Mouse (Mus musculus) Patski (cell line): ENCODE measurements around the gene Fosb. TPM values are rescaled to one million over a fixed set of nuclear protein-coding genes. Genes with fewer than 3 reads are reported as not detected.
A peak's percentile ranks its signal among the peaks of the same experiment; 100 is the strongest.

Experiments
- ATAC-seq: fragments of 100-300 bp; one replicate; pipeline ENCODE4 v1.8.0; 2021
- CTCF ChIA-PET: fragments of 350-600 bp; sonication (Branson Sonifier 250); formaldehyde crosslinking; loops from one replicate; lab custom pipeline; 2022; ENCODE audit warnings: inconsistent platforms; lab: Charles Lee
- POLR2A ChIA-PET: fragments of 350-600 bp; sonication (Branson Sonifier 250); formaldehyde crosslinking; loops from one replicate; lab custom pipeline; 2022; ENCODE audit warnings: antibody characterized with exemption, inconsistent platforms; lab: Charles Lee
- DNase-seq: peaks from one replicate; pipeline ENCODE4 v3.0.0-alpha.2; 2011; ENCODE audit warnings: low read depth, low spot score
- H3K27me3 ChIP-seq: fragments of 371-371 bp; one replicate; pipeline ENCODE4 v1.5.1; 2021
- CTCF ChIP-seq: fragments of 100-300 bp; IDR thresholded peaks from one replicate; pipeline ENCODE4 v1.5.1; 2021
- in situ Hi-C: fragments of 300-500 bp; cut with MboI; formaldehyde crosslinking; loops from 3 replicates; pipeline ENCODE4 v1.11.1; 2018; ENCODE audit warnings: low pct_unique_long_range_greater_than_20kb, mixed read lengths
- polyA plus RNA-seq: library from polyadenylated mRNA; unstranded; gene quantifications from one replicate; pipeline ENCODE4 v1.2.3, GENCODE M21; 2021

Gene Fosb
- polyA plus RNA-seq, 1 experiment from 2014 or later: 72.9 TPM

GRCm38 (mm10) chr7:19302264-19303045, 7.4 kb downstream of the Fosb start:
- H3K27me3 ChIP-seq: no peaks in the 10 kb centered on the region
- DNase-seq: no peak
- in situ Hi-C loops: loop anchor here (5.0 kb wide), 1 partner anchor 40 kb away; the partner anchor contains the start of gene Ercc1
- no peak for ATAC-seq
- POLR2A ChIA-PET: no interaction called here
- no peak for TF ChIP-seq CTCF
- CTCF ChIA-PET: interaction anchor here (1.8 to 4.0 kb wide), 3 partner anchors 14 to 60 kb away, joined by 11 to 26 read pairs (median 24); no protein-coding TSS in a partner anchor

DNA sequence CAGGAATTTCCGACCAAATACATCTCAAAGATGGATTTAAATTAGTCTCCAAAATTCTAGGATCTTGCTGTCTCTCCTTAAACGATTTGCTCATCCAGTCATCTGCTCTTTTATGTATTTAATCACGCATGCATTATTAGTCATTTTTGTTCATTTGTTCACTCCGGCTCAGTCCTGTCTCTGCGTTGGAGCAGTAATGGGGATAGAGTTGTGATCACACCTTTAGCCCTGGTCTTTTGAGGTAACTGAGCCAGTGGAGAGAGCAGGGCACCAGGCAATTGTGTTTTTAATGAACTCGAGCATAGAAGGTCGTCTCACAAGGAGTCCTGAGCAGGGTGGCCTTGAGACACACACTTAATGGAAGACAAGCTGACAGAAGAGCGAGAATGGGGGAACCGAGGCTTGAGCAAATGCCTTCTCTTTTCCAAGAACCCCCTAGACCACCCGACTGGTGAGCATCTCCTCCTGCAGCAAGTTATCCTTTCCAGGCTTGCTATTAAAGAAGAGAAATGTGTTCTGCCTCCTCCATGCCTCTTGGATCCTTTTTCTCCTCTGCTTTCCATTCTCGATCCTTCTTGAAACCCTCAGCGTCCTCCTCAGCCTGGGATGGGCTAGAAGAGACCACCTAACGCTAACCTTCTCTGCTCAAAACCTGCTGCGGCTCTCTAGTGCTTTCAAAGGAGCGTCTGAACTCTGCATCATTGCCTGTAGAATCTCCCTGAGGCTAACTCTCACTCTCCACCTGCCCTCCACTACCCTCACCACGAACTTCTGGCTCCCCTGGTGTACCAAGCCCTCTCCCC, 8.2 kb downstream of the Fosb start:
- in situ Hi-C loops: loop anchor here (5.0 kb wide), 1 partner anchor 41 kb away; the partner anchor contains the start of gene Ercc1
- no peak for TF ChIP-seq CTCF
- H3K27me3 ChIP-seq: no peaks in the 10 kb centered on the region
- CTCF ChIA-PET: interaction anchor here (0.7 to 4.0 kb wide), 13 partner anchors 7 to 63 kb away, joined by 3 to 57 read pairs (median 7); partner anchors contain the start of genes Ercc1 and Fosb
- peak; percentile 19 for ATAC-seq
- POLR2A ChIA-PET: interaction anchor here (1.2 kb wide), 1 partner anchor 40 kb away, joined by 4 read pairs; no protein-coding TSS in a partner anchor
- DNase-seq: no peak

- in situ Hi-C loops: loop anchor here (5.0 kb wide), 1 partner anchor 42 kb away; the partner anchor contains the start of gene Ercc1
- POLR2A ChIA-PET: interaction anchor here (1.0 to 1.2 kb wide), 2 partner anchors 41 to 44 kb away, joined by 4 read pairs; partner anchors contain the start of gene Ercc1
- peak; percentile 41 for ATAC-seq
These were observed 9.1 kb downstream of the Fosb start for GRCm38 (mm10) chr7:19300501-19301421.

GRCm38 (mm10) chr7:19299194-19299593, 10.7 kb downstream of the Fosb start:
- no peak for TF ChIP-seq CTCF
- DNase-seq (no peak), ATAC-seq (no peak)
- ChIA-PET CTCF (interaction anchor here (0.9 to 3.2 kb wide), 3 partner anchors 18 to 44 kb away, joined by 3 to 57 read pairs (median 16); partner anchors contain the start of gene Ercc1), POLR2A (no interaction called here)
- in situ Hi-C loops: no loop called here
- H3K27me3 ChIP-seq: no peaks in the 10 kb centered on the region

More at GRCm38 (mm10) chr7:19300501-19301421, 9.1 kb downstream of the Fosb start:
- peak; percentile 65 for DNase-seq
- CTCF ChIA-PET: interaction anchor here (0.7 to 3.2 kb wide), 14 partner anchors 8 to 123 kb away, joined by 3 to 57 read pairs (median 4); partner anchors contain the start of genes Ercc1 and Fosb
- no peaks in the 10 kb centered on the region for H3K27me3 ChIP-seq
- no peak for TF ChIP-seq CTCF

DNA sequence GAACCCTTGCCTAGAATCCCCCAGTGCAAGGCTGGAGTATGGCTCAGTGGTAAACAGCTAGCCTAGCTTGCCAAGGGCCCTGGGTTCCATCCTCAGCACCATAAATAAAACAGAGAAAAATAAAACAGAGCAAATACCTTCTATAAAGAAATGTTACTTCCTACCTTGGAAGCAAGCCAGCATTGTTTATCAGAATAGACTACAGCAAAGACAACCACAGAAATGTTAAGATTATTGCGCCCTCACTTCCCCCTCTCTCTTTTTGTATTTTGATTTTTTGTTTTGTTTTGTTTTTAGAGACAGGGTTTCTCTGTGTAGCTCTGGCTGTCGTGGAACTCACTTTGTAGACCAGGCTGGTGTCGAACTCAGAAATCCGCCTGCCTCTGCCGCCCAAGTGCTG, 12.1 kb downstream of the Fosb start:
- CTCF ChIA-PET: interaction anchor here (1.0 to 1.4 kb wide), 3 partner anchors 45 to 66 kb away, joined by 3 to 5 read pairs (median 3); no protein-coding TSS in a partner anchor
- no peaks in the 10 kb centered on the region for H3K27me3 ChIP-seq
- DNase-seq: no peak
- POLR2A ChIA-PET: no interaction called here
- TF ChIP-seq CTCF: no peak
- no peak for ATAC-seq
- in situ Hi-C loops: no loop called here

- CTCF ChIA-PET: interaction anchor here (1.0 to 1.4 kb wide), 3 partner anchors 46 to 67 kb away, joined by 3 to 5 read pairs (median 3); no protein-coding TSS in a partner anchor
- no peak for ATAC-seq
- POLR2A ChIA-PET: interaction anchor here (1.0 kb wide), 1 partner anchor 12 kb away, joined by 3 read pairs; no protein-coding TSS in a partner anchor
- in situ Hi-C loops: no loop called here
- no peaks in the 10 kb centered on the region for H3K27me3 ChIP-seq
- no peak for DNase-seq
- peak; percentile 24 for TF ChIP-seq CTCF
These were observed 12.8 kb downstream of the Fosb start for GRCm38 (mm10) chr7:19297034-19297433.

GRCm38 (mm10) chr7:19295503-19296185, 14.2 kb downstream of the Fosb start:
- no peak for DNase-seq
- in situ Hi-C loops: no loop called here

GRCm38 (mm10) chr7:19290969-19291596, 18.8 kb downstream of the Fosb start:
- no peak for DNase-seq
- no peak for ATAC-seq
- in situ Hi-C loops: no loop called here
- POLR2A ChIA-PET: no interaction called here
- H3K27me3 ChIP-seq: no peaks in the 10 kb centered on the region
- no peak for TF ChIP-seq CTCF
- CTCF ChIA-PET: interaction anchor here (1.2 to 2.4 kb wide), 2 partner anchors 10 to 72 kb away, joined by 4 to 9 read pairs; no protein-coding TSS in a partner anchor

More at GRCm38 (mm10) chr7:19295503-19296185, 14.2 kb downstream of the Fosb start:
- ChIA-PET POLR2A (interaction anchor here (0.7 to 1.0 kb wide), 2 partner anchors 13 to 120 kb away, joined by 3 read pairs; partner anchors contain the start of gene Eml2), CTCF (interaction anchor here (1.1 to 2.6 kb wide), 4 partner anchors 10 to 48 kb away, joined by 3 to 13 read pairs (median 7); partner anchors contain the start of gene Ercc1)
- peak; percentile 83 for ATAC-seq
- peak; percentile 98 for TF ChIP-seq CTCF
- no peaks in the 10 kb centered on the region for H3K27me3 ChIP-seq
